Mouse (Mus musculus): Measurements from ENCODE around the gene Aup1. TPM values are rescaled to one million over a fixed set of nuclear protein-coding genes. Genes with fewer than 3 reads are reported as not detected.

Aup1 gene
- polyA plus RNA-seq, 1 experiment from 2014 or later, result 144 TPM

- under 1% methylated on average over 54 of the region's 54 CpGs for WGBS
- ATAC-seq (ENCODE audit: insufficient read depth), result peak; percentile 78
- H3K9me3 ChIP-seq (ENCODE audit: low read depth, low read length), result no peaks in the 10 kb centered on the region
- DNase-seq, result peak; percentile 25
- peaks cover 43% of the 10 kb centered on the region for H3K27me3 ChIP-seq (ENCODE audit: insufficient read depth, low read length)
- peak within 1 kb of the TSS; percentile 98 for H3K4me2 ChIP-seq
- H3K9ac ChIP-seq, result peak within 1 kb of the TSS; percentile 70
- peaks cover 25% of the 10 kb centered on the region for H3K36me3 ChIP-seq (ENCODE audit: insufficient read depth)
- peak within 1 kb of the TSS; percentile 68 for H3K27ac ChIP-seq (ENCODE audit: low read depth)
- H3K4me1 ChIP-seq (ENCODE audit: insufficient read depth), result peaks cover 5% of the 10 kb centered on the region; the same call in 1 of the 2 replicates
- H3K4me3 ChIP-seq (ENCODE audit: low read depth, low read length), result peak within 1 kb of the TSS; percentile 78
- no peak for TF ChIP-seq CTCF (IDR thresholded peaks at IDR 0.05; ENCODE audit: low read depth)
These were observed 23.5 kb downstream of the Aup1 start, which contains the start of gene Pcgf1 for GRCm38 (mm10) chr6:83077630-83078323. Pcgf1 (plus strand) TSS chr6:83077869.

- Histone ChIP-seq H3K27ac (ENCODE audit: low read depth) (peak overlapping the region; percentile 68), H3K36me3 (ENCODE audit: insufficient read depth) (peaks cover 26% of the 10 kb centered on the region), H3K9me3 (ENCODE audit: low read depth, low read length) (no peaks in the 10 kb centered on the region), H3K4me1 (ENCODE audit: insufficient read depth) (peaks cover 5% of the 10 kb centered on the region; the same call in 1 of the 2 replicates), H3K27me3 (ENCODE audit: insufficient read depth, low read length) (peaks cover 48% of the 10 kb centered on the region), H3K4me3 (ENCODE audit: low read depth, low read length) (peak overlapping the region; percentile 78), H3K9ac (peak overlapping the region; percentile 70), H3K4me2 (peak overlapping the region; percentile 98)
- DNase-seq (peak; percentile 99), ATAC-seq (ENCODE audit: insufficient read depth) (peak; percentile 92)
- WGBS, result under 1% methylated on average over 46 of the region's 46 CpGs
- peak; percentile 71 for TF ChIP-seq CTCF (IDR thresholded peaks at IDR 0.05; ENCODE audit: low read depth)
These were observed 24.1 kb downstream of the Aup1 start for GRCm38 (mm10) chr6:83078324-83078858.

GRCm38 (mm10) chr6:83080210-83080609, 25.9 kb downstream of the Aup1 start:
- ATAC-seq (ENCODE audit: insufficient read depth) (no peak), DNase-seq (no peak)
- H3K9me3 ChIP-seq (ENCODE audit: low read depth, low read length), result no peaks in the 10 kb centered on the region
- no peak overlapping the region for H3K4me3 ChIP-seq (ENCODE audit: low read depth, low read length)
- H3K36me3 ChIP-seq (ENCODE audit: insufficient read depth), result peaks cover 26% of the 10 kb centered on the region
- H3K4me1 ChIP-seq (ENCODE audit: insufficient read depth), result peaks cover 5% of the 10 kb centered on the region; the same call in 1 of the 2 replicates
- peaks cover 49% of the 10 kb centered on the region for H3K27me3 ChIP-seq (ENCODE audit: insufficient read depth, low read length)
- TF ChIP-seq CTCF (IDR thresholded peaks at IDR 0.05; ENCODE audit: low read depth), result no peak
- 81% methylated on average over 5 of the region's 5 CpGs for WGBS
- no peak overlapping the region for H3K27ac ChIP-seq (ENCODE audit: low read depth)
- no peak overlapping the region for H3K9ac ChIP-seq
- no peak overlapping the region for H3K4me2 ChIP-seq

- TF ChIP-seq CTCF (IDR thresholded peaks at IDR 0.05; ENCODE audit: low read depth), result no peak
- peaks cover 60% of the 10 kb centered on the region for H3K27me3 ChIP-seq (ENCODE audit: insufficient read depth, low read length)
- H3K36me3 ChIP-seq (ENCODE audit: insufficient read depth), result peaks cover 26% of the 10 kb centered on the region
- H3K4me1 ChIP-seq (ENCODE audit: insufficient read depth), result peaks cover 5% of the 10 kb centered on the region; the same call in 1 of the 2 replicates
- H3K27ac ChIP-seq (ENCODE audit: low read depth), result no peak overlapping the region
- DNase-seq (no peak), ATAC-seq (ENCODE audit: insufficient read depth) (no peak)
- 16% methylated on average over 5 of the region's 5 CpGs for WGBS
- no peak overlapping the region for H3K4me2 ChIP-seq
- H3K4me3 ChIP-seq (ENCODE audit: low read depth, low read length), result no peak overlapping the region
- H3K9me3 ChIP-seq (ENCODE audit: low read depth, low read length), result no peaks in the 10 kb centered on the region
- H3K9ac ChIP-seq, result no peak overlapping the region
These were observed 29.2 kb downstream of the Aup1 start for GRCm38 (mm10) chr6:83083497-83083896.

- Histone ChIP-seq H3K9ac (no peak overlapping the region), H3K36me3 (ENCODE audit: insufficient read depth) (peaks cover 26% of the 10 kb centered on the region), H3K4me1 (ENCODE audit: insufficient read depth) (no peaks in the 10 kb centered on the region), H3K4me2 (no peak overlapping the region), H3K27ac (ENCODE audit: low read depth) (no peak overlapping the region), H3K9me3 (ENCODE audit: low read depth, low read length) (no peaks in the 10 kb centered on the region), H3K4me3 (ENCODE audit: low read depth, low read length) (no peak overlapping the region), H3K27me3 (ENCODE audit: insufficient read depth, low read length) (peaks cover 66% of the 10 kb centered on the region)
- DNase-seq (no peak), ATAC-seq (ENCODE audit: insufficient read depth) (no peak)
- TF ChIP-seq CTCF (IDR thresholded peaks at IDR 0.05; ENCODE audit: low read depth), result no peak
- 8% methylated on average over 6 of the region's 6 CpGs for WGBS
These were observed 30.2 kb downstream of the Aup1 start for GRCm38 (mm10) chr6:83084477-83084876.

- WGBS, result 4% methylated on average over 42 of the region's 42 CpGs
- H3K9me3 ChIP-seq (ENCODE audit: low read depth, low read length), result no peaks in the 10 kb centered on the region
- H3K27ac ChIP-seq (ENCODE audit: low read depth), result no peak within 1 kb of the TSS
- peaks cover 13% of the 10 kb centered on the region for H3K36me3 ChIP-seq (ENCODE audit: insufficient read depth)
- H3K27me3 ChIP-seq (ENCODE audit: insufficient read depth, low read length), result peaks cover 71% of the 10 kb centered on the region
- no peaks in the 10 kb centered on the region for H3K4me1 ChIP-seq (ENCODE audit: insufficient read depth)
- no peak for TF ChIP-seq CTCF (IDR thresholded peaks at IDR 0.05; ENCODE audit: low read depth)
- H3K4me3 ChIP-seq (ENCODE audit: low read depth, low read length), result peak within 1 kb of the TSS; percentile 25
- ATAC-seq (ENCODE audit: insufficient read depth) (no peak), DNase-seq (no peak)
- H3K9ac ChIP-seq, result no peak within 1 kb of the TSS
- H3K4me2 ChIP-seq, result peak within 1 kb of the TSS; percentile 49
These were observed 32.1 kb downstream of the Aup1 start, which contains the start of gene Lbx2 for GRCm38 (mm10) chr6:83086121-83087035. Lbx2 (plus strand) TSS chr6:83086367.

All from lung, embryonic 14.5 days (tissue).